Mouse (Mus musculus) embryonic fibroblast, embryonic 13.5 days (primary cell): ENCODE data around the gene Ap3b1.

Source experiments
- CTCF ChIP-seq: IDR thresholded peaks from 2 replicates; pipeline ENCODE4 v1.5.1; 2011; ENCODE audit warnings: mild to moderate bottlenecking, control low read depth, low read length, moderate library complexity, borderline replicate concordance; ENCODE audit not compliant: insufficient read depth
- POLR2A ChIP-seq: IDR thresholded peaks from 2 replicates; pipeline ENCODE4 v1.6.1; 2011; ENCODE audit warnings: low read depth, mild to moderate bottlenecking, control low read depth, low read length, moderate library complexity

GRCm38 (mm10) chr13:94400465-94400864 lies 41.7 kb downstream of the Ap3b1 start:
- TF ChIP-seq POLR2A = no peak
- TF ChIP-seq CTCF = no peak
